ENCODE assay signal across 9 mouse cellular contexts in the genomic region with DNA sequence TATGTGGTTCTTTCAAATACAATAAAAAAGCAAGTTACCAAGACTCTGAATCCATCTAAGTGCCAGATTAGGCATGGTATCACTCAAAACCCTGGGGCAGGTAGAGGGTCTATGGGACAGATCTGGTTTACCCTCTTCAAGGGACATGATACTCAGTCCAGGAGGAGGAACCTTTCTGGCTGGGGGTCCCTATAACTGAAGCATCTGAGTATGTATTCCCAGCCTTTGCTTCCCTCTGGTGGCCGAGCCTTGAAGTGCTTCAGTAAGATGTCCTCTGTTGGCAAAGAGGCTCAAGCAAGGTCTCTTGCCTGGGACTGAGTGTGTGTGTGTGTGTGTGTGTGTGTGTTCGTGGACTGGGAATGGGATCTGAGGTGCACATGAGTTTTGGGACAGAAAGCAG.
DNase-seq lines count a peak whose midpoint lies in the region; ATAC-seq and TF ChIP-seq lines count a peak whose summit lies in the region.
"Had no signal": no experiment of that assay in that cellular context is flagged by ENCODE, and none has a peak within 500 bp of the region (broad histone marks: within the 10 kb centered on the region; RNA-seq: fewer than 3 reads in every experiment).

No protein-coding gene starts in this region.

- no peak for DNase-seq in Patski (ENCODE audit: low read depth, low spot score)
- DNase-seq in cerebellum, adult 2 months = peak; percentile 22 to 35
- DNase-seq in left cerebral cortex, adult 18-20 months (ENCODE audit: low spot score in 2 of 2) = peak; percentile 73 to 81
- DNase-seq in testis, postnatal 10 days (ENCODE audit: low spot score) = peak; percentile 87

- no peak overlapping the region for H3K9ac ChIP-seq in intestine, embryonic 15.5 days
- H3K9ac ChIP-seq in midbrain, embryonic 12.5 days (replicated peaks) = no peak overlapping the region

- no peak for ATAC-seq in Patski
- peak; percentile 96 for ATAC-seq in frontal cortex, adult (ENCODE audit: low TSS enrichment)
- 0 out of 2 replicates have a peak, but pooled peaks have one; percentile 39 for ATAC-seq in intestine, embryonic 15.5 days
- peak; percentile 71; the same call in 1 of the 2 replicates for ATAC-seq in midbrain, embryonic 12.5 days (ENCODE audit: low FRiP score, low read depth)
- no peak for ATAC-seq in megakaryocyte-erythroid progenitor cell, adult 5-6 weeks (replicated peaks; ENCODE audit: low FRiP score, low TSS enrichment, poor library complexity, severe bottlenecking)

- CTCF ChIA-PET in Patski (lab: Charles Lee) = interaction anchor here (1.6 to 3.6 kb wide), 2 partner anchors 134 to 357 kb away, joined by 3 to 24 read pairs; no protein-coding TSS in a partner anchor

- no peak overlapping the region for H3K4me3 ChIP-seq in cerebellum, adult 2 months (replicated peaks; ENCODE audit: insufficient read depth, low read depth, low read length)
- no peak overlapping the region for H3K4me3 ChIP-seq in intestine, embryonic 15.5 days (replicated peaks)
- H3K4me3 ChIP-seq in midbrain, embryonic 12.5 days = no peak overlapping the region
- H3K4me3 ChIP-seq: erythroblast, embryonic 14.5 days had no signal

- 10% methylated on average over 2 of the region's 2 CpGs for WGBS in cerebellum, adult 2 months
- 6% methylated on average over 2 of the region's 2 CpGs for WGBS in intestine, embryonic 15.5 days
- WGBS in midbrain, embryonic 12.5 days = 10% methylated on average over 2 of the region's 2 CpGs

- no peaks in the 10 kb centered on the region for H3K4me1 ChIP-seq in cerebellum, adult 2 months (ENCODE audit: control insufficient read depth, insufficient read depth, low read length)
- H3K4me1 ChIP-seq in intestine, embryonic 15.5 days (replicated peaks) = no peaks in the 10 kb centered on the region
- H3K4me1 ChIP-seq in midbrain, embryonic 12.5 days = 0 out of 2 replicates have a peak, but pooled peaks cover 3% of the 10 kb centered on the region

- no peak overlapping the region for H3K27ac ChIP-seq in cerebellum, adult 2 months (ENCODE audit: insufficient read depth, low read length)
- H3K27ac ChIP-seq in intestine, embryonic 15.5 days = no peak overlapping the region
- no peak overlapping the region for H3K27ac ChIP-seq in midbrain, embryonic 12.5 days (replicated peaks)

- no peaks in the 10 kb centered on the region for H3K27me3 ChIP-seq in Patski
- H3K27me3 ChIP-seq in cerebellum, adult 2 months (ENCODE audit: control insufficient read depth, insufficient read depth, low read length) = no peaks in the 10 kb centered on the region
- H3K27me3 ChIP-seq in intestine, embryonic 15.5 days (replicated peaks) = no peaks in the 10 kb centered on the region
- peaks cover 10% of the 10 kb centered on the region for H3K27me3 ChIP-seq in midbrain, embryonic 12.5 days

- H3K4me2 ChIP-seq in intestine, embryonic 15.5 days (replicated peaks) = no peak overlapping the region
- H3K4me2 ChIP-seq in midbrain, embryonic 12.5 days (replicated peaks) = no peak overlapping the region

- TF ChIP-seq CTCF in Patski (IDR thresholded peaks at IDR 0.05) = peak; percentile 76
- peak; percentile 58 for TF ChIP-seq CTCF in cerebellum, adult 2 months (IDR thresholded peaks at IDR 0.05; ENCODE audit: borderline replicate concordance, insufficient read depth, low read depth, low read length)

- no peak for TF ChIP-seq POLR2A in cerebellum, adult 2 months (IDR thresholded peaks at IDR 0.05; ENCODE audit: borderline replicate concordance, insufficient read depth, low read length)

- POLR2A ChIA-PET in Patski (lab: Charles Lee) = interaction anchor here (0.6 kb wide), 1 partner anchor 328 kb away, joined by 5 read pairs; no protein-coding TSS in a partner anchor

- in situ Hi-C loops in Patski (cut with MboI; ENCODE audit: low pct_unique_long_range_greater_than_20kb) = loop anchor here (5.0 kb wide), 2 partner anchors 164 to 359 kb away; no protein-coding TSS in a partner anchor

- H3K36me3 ChIP-seq in intestine, embryonic 15.5 days = no peaks in the 10 kb centered on the region
- no peaks in the 10 kb centered on the region for H3K36me3 ChIP-seq in midbrain, embryonic 12.5 days

- no peaks in the 10 kb centered on the region for H3K9me3 ChIP-seq in intestine, embryonic 15.5 days
- H3K9me3 ChIP-seq in midbrain, embryonic 12.5 days = no peaks in the 10 kb centered on the region

Comparison
In these comparisons a context has a peak if more than half of its experiments do, and no peak if none do; other contexts are left out.
1. ATAC-seq: peak in frontal cortex, adult (single experiment), intestine, embryonic 15.5 days (single experiment) and midbrain, embryonic 12.5 days (single experiment); none in Patski (single experiment) and megakaryocyte-erythroid progenitor cell, adult 5-6 weeks (single experiment).